Mouse (Mus musculus) midbrain, postnatal 0 days (tissue): ENCODE results near the gene Echdc1. TPM values are rescaled to one million over a fixed set of nuclear protein-coding genes. Genes with fewer than 3 reads are reported as not detected.
"Not testable (repeated sequence)": the region's sequence is repeated elsewhere in the genome, so short reads cannot be mapped to it uniquely, and the experiment has no call there.

Experiments
- ATAC-seq: fragments of 200-750 bp; cut with Nextera tagmentation; 2 replicates; pipeline ENCODE4 v1.8.0; 2017; ENCODE audit warnings: moderate number of reproducible peaks, mild to moderate bottlenecking, moderate TSS enrichment, moderate library complexity; ENCODE audit not compliant: low FRiP score
- DNase-seq: peaks from one replicate; pipeline ENCODE4 v3.0.0-alpha.2; 2015; ENCODE audit warnings: low spot score
- H3K27ac ChIP-seq: fragments of 300-500 bp; sonication (generic); 2 replicates; pipeline ENCODE4 v1.5.1; 2014; ENCODE audit warnings: low read depth, mild to moderate bottlenecking, low read length, mixed read lengths
- H3K27me3 ChIP-seq: fragments of 300-500 bp; sonication (generic); 2 replicates; pipeline ENCODE4 v1.6.1; 2014; ENCODE audit warnings: low read length, control low read depth, mixed read lengths; ENCODE audit not compliant: insufficient read depth
- H3K36me3 ChIP-seq: fragments of 300-500 bp; sonication (generic); 2 replicates; pipeline ENCODE4 v1.6.1; 2014; ENCODE audit warnings: low read length, control low read depth, mixed read lengths; ENCODE audit not compliant: insufficient read depth
- H3K4me1 ChIP-seq: fragments of 300-500 bp; sonication (generic); 2 replicates; pipeline ENCODE4 v1.6.1; 2014; ENCODE audit warnings: mild to moderate bottlenecking, control low read depth, antibody characterized with exemption, low read length, mixed read lengths; ENCODE audit not compliant: insufficient read depth
- H3K4me2 ChIP-seq: fragments of 300-500 bp; sonication (generic); 2 replicates; pipeline ENCODE4 v1.6.1; 2014; ENCODE audit warnings: low read depth, mild to moderate bottlenecking, low read length, mixed read lengths; ENCODE audit not compliant: poor library complexity, severe bottlenecking
- H3K4me3 ChIP-seq: fragments of 300-500 bp; sonication (generic); 2 replicates; pipeline ENCODE4 v1.5.1; 2014; ENCODE audit warnings: low read depth, mild to moderate bottlenecking, low read length, moderate library complexity
- H3K9ac ChIP-seq: fragments of 300-500 bp; sonication (generic); replicated peaks from 2 replicates; pipeline ENCODE4 v1.6.1; 2014; ENCODE audit warnings: mild to moderate bottlenecking, low read length, moderate library complexity, mixed read lengths; ENCODE audit not compliant: poor library complexity, severe bottlenecking
- H3K9me3 ChIP-seq: fragments of 300-500 bp; sonication (generic); 2 replicates; pipeline ENCODE4 v1.6.1; 2016; ENCODE audit warnings: low read length, control low read depth
- CTCF ChIP-seq: IDR thresholded peaks from 2 replicates; pipeline ENCODE4 v1.5.1; 2016; ENCODE audit warnings: antibody characterized with exemption, mild to moderate bottlenecking
- WGBS: fragments of 180-500 bp; shearing (Covaris S2); extraction: QIAGEN DNeasy Blood & Tissue Kit; methylation state at CpG from one replicate; pipeline ENCODE4 v1.1.7; 2014; 5-methylcytosine and 5-hydroxymethylcytosine counted together
- polyA plus RNA-seq: library from polyadenylated mRNA; unstranded; fragments of >200 nt; fragmentation: Nextera tagmentation; extraction: Ambion mirVana; gene quantifications from 2 replicates; pipeline ENCODE4 v1.2.1, GENCODE M21; 2015
- total RNA-seq: library from RNA; depleted of rRNA; stranded (reverse); fragments of >200 nt; gene quantifications from 2 replicates; pipeline ENCODE4 v1.2.3, GENCODE M21; 2014; rRNA removed

The Echdc1 gene
- total and polyA plus RNA-seq, 2 experiments from 2014 or later: 11.4 to 26.2 TPM

- H3K4me2 ChIP-seq: no peak overlapping the region
- 94% methylated on average over 2 of the region's 2 CpGs for WGBS
- DNase-seq: no peak
- H3K4me3 ChIP-seq: no peak overlapping the region
- no peaks in the 10 kb centered on the region for H3K9me3 ChIP-seq
- H3K27me3 ChIP-seq: no peaks in the 10 kb centered on the region
- ATAC-seq: no peak
- no peak overlapping the region for H3K27ac ChIP-seq
- no peak for TF ChIP-seq CTCF
- H3K4me1 ChIP-seq: no peaks in the 10 kb centered on the region
- H3K36me3 ChIP-seq: no peaks in the 10 kb centered on the region
- no peak overlapping the region for H3K9ac ChIP-seq
Measured at GRCm38 (mm10) chr10:29381558-29381957, 68.6 kb downstream of the Echdc1 start.

DNA sequence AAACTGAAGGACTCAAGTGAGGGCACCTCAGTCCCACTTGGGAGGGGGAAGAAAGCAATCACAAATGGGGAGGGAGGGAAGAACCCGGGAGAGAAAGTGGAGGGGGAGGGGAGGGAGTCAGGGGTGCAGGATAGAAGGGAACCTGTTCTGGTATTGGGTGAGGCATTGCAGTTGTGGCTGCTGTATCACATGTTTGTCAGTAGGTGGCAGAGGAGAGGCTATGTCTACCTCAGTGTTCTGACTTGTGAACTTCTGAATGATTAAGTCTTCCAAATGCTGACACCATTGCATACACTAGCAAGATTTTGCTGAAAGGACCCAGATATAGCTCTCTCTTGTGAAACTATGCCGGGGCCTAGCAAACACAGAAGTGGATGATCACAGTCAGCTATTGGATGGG is 81.9 kb downstream of the Echdc1 start:
- H3K4me3 ChIP-seq, ATAC-seq, H3K9me3 ChIP-seq, H3K4me2 ChIP-seq, DNase-seq, H3K36me3 ChIP-seq, H3K4me1 ChIP-seq, H3K27me3 ChIP-seq, H3K9ac ChIP-seq, H3K27ac ChIP-seq: not testable (repeated sequence)
- WGBS: 65% methylated on average over 2 of the region's 2 CpGs

Other genes starting within 250 kb of the Echdc1 start
- gene Soga3, start 169.3 kb upstream of the Echdc1 start, total RNA-seq: 156 and 164 TPM in 2 replicates
- 131 and 160 TPM in 2 replicates for gene Soga3, start 169.3 kb upstream of the Echdc1 start, polyA plus RNA-seq
- 14.9 and 20.6 TPM in 2 replicates for gene Gm49353, start 114.2 kb upstream of the Echdc1 start, total RNA-seq
- 11.7 and 15.0 TPM in 2 replicates for gene Gm49353, start 114.2 kb upstream of the Echdc1 start, polyA plus RNA-seq
- 74.9 and 87.2 TPM in 2 replicates for gene 9330159F19Rik, start 101.6 kb upstream of the Echdc1 start, total RNA-seq
- gene 9330159F19Rik, start 101.6 kb upstream of the Echdc1 start, polyA plus RNA-seq: 17.9 and 21.3 TPM in 2 replicates
- 45.2 and 57.0 TPM in 2 replicates for gene Rnf146, start 49.3 kb downstream of the Echdc1 start, total RNA-seq
- gene Rnf146, start 49.3 kb downstream of the Echdc1 start, polyA plus RNA-seq: 58.1 and 62.6 TPM in 2 replicates
- gene Rspo3, start 222.7 kb downstream of the Echdc1 start, total RNA-seq: 1.9 and 3.0 TPM in 2 replicates
- gene Rspo3, start 222.7 kb downstream of the Echdc1 start, polyA plus RNA-seq: 2.9 and 3.8 TPM in 2 replicates